Mouse (Mus musculus) forebrain, embryonic 12.5 days (tissue): ENCODE results near the gene Acsf2. TPM values are rescaled to one million over a fixed set of nuclear protein-coding genes. Genes with fewer than 3 reads are reported as not detected.

Source experiments
- ATAC-seq: fragments of 200-750 bp; cut with Nextera tagmentation; 2 replicates; pipeline ENCODE4 v1.8.0; 2017; ENCODE audit warnings: moderate TSS enrichment; ENCODE audit not compliant: low FRiP score
- H3K27ac ChIP-seq: fragments of 300-500 bp; sonication (generic); 2 replicates; pipeline ENCODE4 v1.5.1; 2016; ENCODE audit warnings: mild to moderate bottlenecking
- H3K27me3 ChIP-seq: fragments of 300-500 bp; sonication (generic); 2 replicates; pipeline ENCODE4 v1.6.1; 2016; ENCODE audit warnings: mild to moderate bottlenecking
- H3K36me3 ChIP-seq: fragments of 300-500 bp; sonication (generic); replicated peaks from 2 replicates; pipeline ENCODE4 v1.6.1; 2016; ENCODE audit warnings: mild to moderate bottlenecking
- H3K4me1 ChIP-seq: fragments of 300-500 bp; sonication (generic); 2 replicates; pipeline ENCODE4 v1.6.1; 2016
- H3K4me2 ChIP-seq: fragments of 300-500 bp; sonication (generic); 2 replicates; pipeline ENCODE4 v1.6.1; 2016; ENCODE audit warnings: mild to moderate bottlenecking, moderate library complexity
- H3K4me3 ChIP-seq: fragments of 300-500 bp; sonication (generic); replicated peaks from 2 replicates; pipeline ENCODE4 v1.5.1; 2016; ENCODE audit warnings: mild to moderate bottlenecking
- H3K9ac ChIP-seq: fragments of 300-500 bp; sonication (generic); 2 replicates; pipeline ENCODE4 v1.6.1; 2016; ENCODE audit warnings: mild to moderate bottlenecking
- H3K9me3 ChIP-seq: fragments of 300-500 bp; sonication (generic); 2 replicates; pipeline ENCODE4 v1.6.1; 2016
- WGBS: fragments of 180-500 bp; shearing (Covaris S2); methylation state at CpG from one replicate; pipeline ENCODE4 v1.1.7; 2016; 5-methylcytosine and 5-hydroxymethylcytosine counted together
- polyA plus RNA-seq: library from polyadenylated mRNA; unstranded; fragments of >200 nt; fragmentation: Nextera tagmentation; extraction: Ambion mirVana; gene quantifications from 2 replicates; pipeline ENCODE4 v1.2.1, GENCODE M21; 2016

The Acsf2 gene
- polyA plus RNA-seq, 1 experiment from 2014 or later: 4.0 TPM

GRCm38 (mm10) chr11:94621458-94621852 lies 19.8 kb upstream of the Acsf2 start:
- no peak overlapping the region for H3K4me3 ChIP-seq
- ATAC-seq: no peak
- no peak overlapping the region for H3K9ac ChIP-seq
- H3K27me3 ChIP-seq: no peaks in the 10 kb centered on the region
- H3K9me3 ChIP-seq: peaks cover 3% of the 10 kb centered on the region; the same call in 1 of the 2 replicates
- H3K36me3 ChIP-seq: no peaks in the 10 kb centered on the region
- H3K4me2 ChIP-seq: no peak overlapping the region
- H3K4me1 ChIP-seq: no peaks in the 10 kb centered on the region
- H3K27ac ChIP-seq: no peak overlapping the region

GRCm38 (mm10) chr11:94620766-94621457 lies 19.2 kb upstream of the Acsf2 start:
- H3K27me3 ChIP-seq: no peaks in the 10 kb centered on the region
- ATAC-seq: no peak
- H3K36me3 ChIP-seq: no peaks in the 10 kb centered on the region
- no peak overlapping the region for H3K4me3 ChIP-seq
- no peak overlapping the region for H3K9ac ChIP-seq
- no peaks in the 10 kb centered on the region for H3K4me1 ChIP-seq
- H3K9me3 ChIP-seq: peaks cover 3% of the 10 kb centered on the region; the same call in 1 of the 2 replicates
- H3K4me2 ChIP-seq: no peak overlapping the region
- 57% methylated on average over 6 of the region's 6 CpGs for WGBS
- H3K27ac ChIP-seq: no peak overlapping the region

GRCm38 (mm10) chr11:94617646-94618045 lies 16.0 kb upstream of the Acsf2 start:
- 88% methylated on average over 2 of the region's 2 CpGs for WGBS
- Histone ChIP-seq H3K9me3 (peaks cover 3% of the 10 kb centered on the region; the same call in 1 of the 2 replicates), H3K27ac (no peak overlapping the region), H3K4me2 (no peak overlapping the region), H3K4me3 (no peak overlapping the region), H3K27me3 (peaks cover 3% of the 10 kb centered on the region; the same call in 1 of the 2 replicates), H3K9ac (no peak overlapping the region), H3K36me3 (no peaks in the 10 kb centered on the region), H3K4me1 (peaks cover 7% of the 10 kb centered on the region; the same call in 1 of the 2 replicates)
- no peak for ATAC-seq

GRCm38 (mm10) chr11:94615494-94615893 lies 13.8 kb upstream of the Acsf2 start:
- Histone ChIP-seq H3K27me3 (peaks cover 3% of the 10 kb centered on the region; the same call in 1 of the 2 replicates), H3K4me1 (peaks cover 7% of the 10 kb centered on the region; the same call in 1 of the 2 replicates), H3K36me3 (no peaks in the 10 kb centered on the region), H3K27ac (no peak overlapping the region), H3K9ac (no peak overlapping the region), H3K4me3 (no peak overlapping the region), H3K9me3 (peaks cover 3% of the 10 kb centered on the region; the same call in 1 of the 2 replicates), H3K4me2 (no peak overlapping the region)
- no peak for ATAC-seq
- 22% methylated on average over 4 of the region's 4 CpGs for WGBS

- Histone ChIP-seq H3K36me3 (no peaks in the 10 kb centered on the region), H3K9ac (no peak overlapping the region), H3K4me3 (no peak overlapping the region), H3K27ac (no peak overlapping the region), H3K27me3 (peaks cover 3% of the 10 kb centered on the region; the same call in 1 of the 2 replicates), H3K4me1 (peaks cover 7% of the 10 kb centered on the region; the same call in 1 of the 2 replicates), H3K9me3 (peaks cover 3% of the 10 kb centered on the region; the same call in 1 of the 2 replicates), H3K4me2 (no peak overlapping the region)
- 89% methylated on average over 4 of the region's 4 CpGs for WGBS
- ATAC-seq: no peak
These were observed 12.9 kb upstream of the Acsf2 start for GRCm38 (mm10) chr11:94614603-94615002.

- no peak for ATAC-seq
- Histone ChIP-seq H3K4me2 (no peak overlapping the region), H3K9ac (no peak overlapping the region), H3K4me1 (peaks cover 7% of the 10 kb centered on the region; the same call in 1 of the 2 replicates), H3K27ac (no peak overlapping the region), H3K4me3 (no peak overlapping the region), H3K36me3 (no peaks in the 10 kb centered on the region), H3K27me3 (peaks cover 3% of the 10 kb centered on the region; the same call in 1 of the 2 replicates), H3K9me3 (no peaks in the 10 kb centered on the region)
- 66% methylated on average over 4 of the region's 4 CpGs for WGBS
These were observed 9.4 kb upstream of the Acsf2 start for GRCm38 (mm10) chr11:94610744-94611740.

- Histone ChIP-seq H3K4me1 (peaks cover 15% of the 10 kb centered on the region), H3K27ac (no peak overlapping the region), H3K36me3 (no peaks in the 10 kb centered on the region), H3K4me3 (peak overlapping the region; percentile 47; the same call in 1 of the 2 replicates), H3K9ac (no peak overlapping the region), H3K27me3 (peaks cover 13% of the 10 kb centered on the region; the same call in 1 of the 2 replicates), H3K9me3 (no peaks in the 10 kb centered on the region), H3K4me2 (peak overlapping the region; percentile 79)
- ATAC-seq: no peak
- 74% methylated on average over 11 of the region's 11 CpGs for WGBS
These were observed 785 bp upstream of the Acsf2 start for GRCm38 (mm10) chr11:94602356-94602955.

- H3K4me2 ChIP-seq: 0 out of 2 replicates have a peak overlapping the region, but pooled peaks have one; percentile 79
- no peak overlapping the region for H3K9ac ChIP-seq
- WGBS: 90% methylated on average over 7 of the region's 7 CpGs
- no peaks in the 10 kb centered on the region for H3K9me3 ChIP-seq
- no peak overlapping the region for H3K4me3 ChIP-seq
- no peak for ATAC-seq
- H3K27ac ChIP-seq: no peak overlapping the region
- no peaks in the 10 kb centered on the region for H3K36me3 ChIP-seq
- peaks cover 15% of the 10 kb centered on the region for H3K4me1 ChIP-seq
- peaks cover 13% of the 10 kb centered on the region; the same call in 1 of the 2 replicates for H3K27me3 ChIP-seq
These were observed 1.2 kb downstream of the Acsf2 start for GRCm38 (mm10) chr11:94600447-94600846.

- no peak for ATAC-seq
- WGBS: 72% methylated on average over 6 of the region's 6 CpGs
- no peaks in the 10 kb centered on the region for H3K36me3 ChIP-seq
- peaks cover 15% of the 10 kb centered on the region for H3K4me1 ChIP-seq
- H3K4me2 ChIP-seq: no peak overlapping the region
- H3K27me3 ChIP-seq: peaks cover 13% of the 10 kb centered on the region; the same call in 1 of the 2 replicates
- no peak overlapping the region for H3K9ac ChIP-seq
- no peak overlapping the region for H3K4me3 ChIP-seq
- H3K9me3 ChIP-seq: no peaks in the 10 kb centered on the region
- H3K27ac ChIP-seq: no peak overlapping the region
These were observed 3.1 kb downstream of the Acsf2 start for GRCm38 (mm10) chr11:94598437-94599120.

- ATAC-seq: no peak
- H3K9me3 ChIP-seq: no peaks in the 10 kb centered on the region
- H3K4me3 ChIP-seq: no peak overlapping the region
- no peak overlapping the region for H3K27ac ChIP-seq
- no peak overlapping the region for H3K9ac ChIP-seq
- 92% methylated on average over 4 of the region's 4 CpGs for WGBS
- H3K4me2 ChIP-seq: no peak overlapping the region
- no peaks in the 10 kb centered on the region for H3K36me3 ChIP-seq
- H3K27me3 ChIP-seq: peaks cover 9% of the 10 kb centered on the region; the same call in 1 of the 2 replicates
- peaks cover 15% of the 10 kb centered on the region for H3K4me1 ChIP-seq
These were observed 4.4 kb downstream of the Acsf2 start for GRCm38 (mm10) chr11:94597319-94597718.

- H3K9me3 ChIP-seq: no peaks in the 10 kb centered on the region
- H3K27me3 ChIP-seq: 0 out of 2 replicates have a peak, but pooled peaks cover 5% of the 10 kb centered on the region
- H3K9ac ChIP-seq: no peak overlapping the region
- H3K27ac ChIP-seq: no peak overlapping the region
- 70% methylated on average over 7 of the region's 7 CpGs for WGBS
- no peak overlapping the region for H3K4me3 ChIP-seq
- H3K4me1 ChIP-seq: peaks cover 8% of the 10 kb centered on the region
- no peaks in the 10 kb centered on the region for H3K36me3 ChIP-seq
- H3K4me2 ChIP-seq: no peak overlapping the region
- no peak for ATAC-seq
These were observed 5.3 kb downstream of the Acsf2 start for GRCm38 (mm10) chr11:94596311-94596852.
